ENCODE assay signal across 18 mouse cellular contexts in genomic region chr13:30115792-30116191, GRCm38 (mm10).
"Had no signal": no experiment of that assay in that cellular context is flagged by ENCODE, and none has a peak within 500 bp of the region (broad histone marks: within the 10 kb centered on the region; RNA-seq: fewer than 3 reads in every experiment).

No protein-coding gene starts in this region.

- H3K27ac ChIP-seq: kidney, postnatal 0 days; limb, embryonic 10.5 days; limb, embryonic 13.5 days; liver, embryonic 13.5 days; macrophage; midbrain, embryonic 12.5 days; midbrain, embryonic 15.5 days; neural tube, embryonic 12.5 days; neural tube, embryonic 15.5 days had no signal

- DNase-seq: kidney, adult 2 months; kidney, postnatal 25 days; liver; liver, embryonic 13.5 days; lung, embryonic 14.5 days; right cerebral cortex, adult 18-20 months; thymus, adult 2 months; thymus, postnatal 14 days; thymus, postnatal 4 days had no signal

- H3K36me3 ChIP-seq: limb, embryonic 10.5 days; limb, embryonic 13.5 days; liver, embryonic 13.5 days; midbrain, embryonic 12.5 days; midbrain, embryonic 15.5 days; neural tube, embryonic 12.5 days; neural tube, embryonic 15.5 days had no signal

- H3K4me1 ChIP-seq: limb, embryonic 10.5 days; limb, embryonic 13.5 days; liver, embryonic 13.5 days; midbrain, embryonic 12.5 days; midbrain, embryonic 15.5 days; neural tube, embryonic 12.5 days; neural tube, embryonic 15.5 days had no signal

- H3K27me3 ChIP-seq: limb, embryonic 13.5 days; liver, embryonic 13.5 days; midbrain, embryonic 12.5 days; midbrain, embryonic 15.5 days; neural tube, embryonic 12.5 days; neural tube, embryonic 15.5 days had no signal

- ATAC-seq: lung, postnatal 0 days; midbrain, embryonic 15.5 days had no signal

- H3K4me2 ChIP-seq: limb, embryonic 13.5 days; liver, embryonic 13.5 days; lung, embryonic 14.5 days; midbrain, embryonic 12.5 days; midbrain, embryonic 15.5 days; neural tube, embryonic 12.5 days; neural tube, embryonic 15.5 days had no signal

- H3K9me3 ChIP-seq: limb, embryonic 10.5 days; limb, embryonic 13.5 days; liver, embryonic 13.5 days; midbrain, embryonic 12.5 days; midbrain, embryonic 15.5 days; neural tube, embryonic 12.5 days; neural tube, embryonic 15.5 days had no signal

- H3K4me3 ChIP-seq: limb, embryonic 10.5 days; limb, embryonic 13.5 days; liver, embryonic 13.5 days; midbrain, embryonic 12.5 days; midbrain, embryonic 15.5 days; neural tube, embryonic 12.5 days; neural tube, embryonic 15.5 days had no signal

- H3K9ac ChIP-seq: limb, embryonic 13.5 days; liver, embryonic 13.5 days; lung, embryonic 14.5 days; midbrain, embryonic 12.5 days; midbrain, embryonic 15.5 days; neural tube, embryonic 12.5 days; neural tube, embryonic 15.5 days had no signal
